Mouse (Mus musculus) frontal cortex, postnatal 14 days (tissue): ENCODE data around the gene Rab3ip.

ENCODE experiments used
- DNase-seq, 2 experiments: peaks; one replicate each; pipeline ENCODE4 v3.0.0; 2022; ENCODE audit warnings: low spot score in 2 of 2

Gene Rab3ip

DNA sequence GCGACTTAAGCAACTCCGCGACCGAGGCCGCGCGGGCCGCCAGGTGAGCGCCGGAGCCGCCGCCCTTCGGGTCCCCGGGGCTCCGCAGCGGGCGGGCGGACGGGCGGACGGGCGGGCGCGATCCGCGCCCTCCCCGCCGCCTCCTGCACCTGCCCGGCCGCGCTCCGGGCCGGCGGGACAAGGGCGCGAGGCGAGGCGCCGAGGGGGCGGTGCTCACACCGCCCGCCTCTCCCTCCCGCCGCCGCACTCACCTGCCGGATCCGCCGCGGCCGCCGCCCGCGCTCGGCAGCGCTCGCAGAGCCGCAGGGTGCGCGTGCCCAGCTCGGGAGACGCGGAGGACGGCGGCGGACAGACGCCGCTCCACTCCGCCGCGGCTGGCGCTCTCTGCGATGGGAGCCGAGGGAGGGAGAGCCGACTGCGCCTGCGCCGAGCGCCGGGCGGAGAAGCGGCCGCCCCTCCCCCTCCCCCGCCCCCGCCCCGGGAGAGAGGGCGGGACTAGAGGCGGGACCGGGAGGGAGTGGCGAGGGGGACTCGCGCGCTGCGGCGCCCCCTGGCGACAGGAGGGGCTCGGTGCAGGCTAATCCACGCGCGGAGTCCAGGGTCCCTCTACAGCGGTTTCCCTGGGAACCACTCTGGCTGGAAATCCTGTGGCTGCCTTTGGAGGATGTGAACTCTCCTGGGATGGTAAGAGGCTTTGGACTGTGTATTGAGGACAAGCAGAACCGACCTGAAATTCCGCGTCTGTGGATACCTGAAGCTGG is at the start of gene Rab3ip:
TSS of gene Rab3ip (minus strand) at position 761 of the 761 bp plus-strand sequence.
- DNase-seq = peak; percentile 80 to 87

DNA sequence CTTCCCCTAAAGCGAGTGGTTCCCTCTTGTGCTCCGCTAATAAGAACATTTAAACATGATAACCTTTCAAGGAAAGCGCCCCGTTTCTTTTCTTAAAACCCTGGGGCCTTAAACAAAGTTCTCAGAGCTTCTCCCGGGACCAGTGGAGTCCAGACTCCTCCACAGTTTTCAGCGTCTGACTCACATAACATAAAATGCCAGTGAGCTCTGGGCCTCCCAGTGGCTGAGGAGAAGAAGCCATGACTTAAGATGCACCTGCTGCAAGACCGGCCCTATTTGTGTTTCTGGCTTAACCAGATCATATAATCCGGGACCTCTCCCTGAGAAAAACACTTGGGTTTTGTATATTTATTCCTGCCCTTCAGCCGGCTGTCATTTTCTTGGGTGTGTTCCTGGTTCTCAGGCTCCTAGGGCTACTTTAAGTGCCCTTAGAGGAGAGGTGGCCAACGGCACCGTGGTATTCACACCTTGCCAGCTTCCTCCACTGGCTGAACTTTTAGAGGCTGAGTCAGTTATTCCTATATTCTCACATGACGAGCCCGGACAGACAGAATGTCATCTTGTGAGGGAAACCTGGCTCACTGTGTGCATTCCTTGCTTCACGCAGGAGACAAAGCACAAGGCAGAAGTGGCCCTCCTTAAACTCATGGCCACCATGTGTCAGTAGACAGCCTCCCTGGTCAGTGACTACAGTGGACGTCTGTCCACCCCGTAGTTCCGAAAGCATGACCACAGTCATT is 48.3 kb upstream of the Rab3ip start:
- no peak for DNase-seq

DNA sequence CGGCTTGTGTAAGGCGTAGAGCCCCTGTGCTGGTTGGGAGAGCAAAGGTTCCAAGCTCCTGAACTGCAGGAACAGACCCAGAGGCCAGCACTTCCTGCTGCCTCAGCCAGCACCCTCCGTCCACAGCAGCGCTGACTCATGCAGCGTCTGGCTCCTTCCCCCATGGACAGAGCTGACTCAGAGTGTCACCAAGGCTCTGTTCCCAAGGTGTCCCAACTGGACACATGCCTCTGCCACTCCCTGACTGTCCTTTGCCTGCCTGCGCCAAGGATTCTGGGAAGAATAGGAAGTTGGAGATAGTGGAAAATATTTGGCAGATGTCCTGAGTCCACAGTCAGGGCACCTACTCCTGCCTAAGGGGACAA is 45.6 kb upstream of the Rab3ip start:
- no peak for DNase-seq

DNA sequence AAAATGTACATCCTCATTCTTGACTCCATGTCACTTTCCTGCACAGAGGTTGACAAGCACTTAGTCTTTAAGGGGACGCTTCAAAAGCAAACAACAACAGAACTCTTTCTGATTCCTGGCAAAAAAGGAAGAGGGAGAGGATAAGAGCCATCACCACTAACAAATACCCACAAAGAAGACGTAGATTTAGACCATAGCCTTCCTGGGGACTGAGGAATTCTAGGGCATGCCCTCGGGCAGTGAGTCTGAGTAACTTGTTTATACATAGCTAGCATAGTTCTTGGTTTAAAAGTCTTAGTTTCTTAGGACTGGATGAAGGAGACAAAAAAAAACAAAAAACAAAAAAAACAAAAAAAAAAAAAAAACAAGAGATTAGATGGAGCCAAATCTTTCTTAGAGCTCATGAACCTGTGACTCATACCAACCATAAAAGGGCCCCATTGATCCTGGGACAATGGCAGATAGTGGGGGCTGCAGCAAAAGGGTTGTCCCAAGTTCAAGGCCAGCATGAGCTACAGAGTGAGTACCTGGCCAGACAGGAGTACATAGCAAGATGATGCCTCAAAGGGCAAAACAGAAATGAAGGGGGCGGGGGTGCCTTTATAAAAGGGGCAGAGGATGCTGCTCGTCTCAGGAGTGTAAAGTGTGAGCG is 45.1 kb upstream of the Rab3ip start:
- DNase-seq = no peak

DNA sequence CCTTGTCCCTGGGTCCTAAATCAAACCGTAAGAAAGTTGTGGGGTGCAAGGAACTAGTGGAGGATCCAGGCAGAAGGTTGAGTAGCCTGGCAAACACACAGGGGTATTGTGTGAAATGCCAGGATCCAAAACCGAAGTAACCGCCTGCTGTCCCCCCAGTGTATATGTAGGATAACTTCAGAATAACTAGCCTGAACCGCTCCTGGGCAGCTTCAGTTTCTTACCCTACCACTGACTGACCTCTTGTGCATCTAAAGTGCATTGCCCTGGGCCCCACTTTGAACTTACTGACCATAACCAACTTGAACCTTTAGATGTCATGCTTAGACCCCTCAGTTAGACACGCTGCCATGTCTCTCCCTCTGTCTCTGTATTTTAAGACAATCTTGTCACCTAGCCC is 44.6 kb upstream of the Rab3ip start:
- no peak for DNase-seq

DNA sequence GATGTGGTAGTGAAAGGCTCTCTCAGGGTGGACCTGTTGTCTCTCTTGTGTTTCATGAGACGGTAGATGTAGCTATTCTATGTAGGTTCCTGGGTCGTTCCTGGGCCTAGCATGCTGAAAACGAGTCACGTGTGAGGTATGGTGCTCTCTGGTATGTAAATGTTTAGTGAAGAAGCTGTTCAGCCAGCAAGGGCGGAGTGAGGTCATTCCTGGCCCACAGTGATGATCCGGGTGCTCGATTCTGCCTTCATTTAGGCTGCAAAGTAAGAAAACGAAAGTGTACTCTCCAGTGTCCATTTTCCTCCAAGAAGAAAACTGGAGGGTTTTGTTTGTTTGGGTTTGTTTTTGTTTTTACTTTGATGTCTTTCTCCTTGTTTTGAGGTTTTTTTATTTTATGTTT is 43.4 kb upstream of the Rab3ip start:
- no peak for DNase-seq

DNA sequence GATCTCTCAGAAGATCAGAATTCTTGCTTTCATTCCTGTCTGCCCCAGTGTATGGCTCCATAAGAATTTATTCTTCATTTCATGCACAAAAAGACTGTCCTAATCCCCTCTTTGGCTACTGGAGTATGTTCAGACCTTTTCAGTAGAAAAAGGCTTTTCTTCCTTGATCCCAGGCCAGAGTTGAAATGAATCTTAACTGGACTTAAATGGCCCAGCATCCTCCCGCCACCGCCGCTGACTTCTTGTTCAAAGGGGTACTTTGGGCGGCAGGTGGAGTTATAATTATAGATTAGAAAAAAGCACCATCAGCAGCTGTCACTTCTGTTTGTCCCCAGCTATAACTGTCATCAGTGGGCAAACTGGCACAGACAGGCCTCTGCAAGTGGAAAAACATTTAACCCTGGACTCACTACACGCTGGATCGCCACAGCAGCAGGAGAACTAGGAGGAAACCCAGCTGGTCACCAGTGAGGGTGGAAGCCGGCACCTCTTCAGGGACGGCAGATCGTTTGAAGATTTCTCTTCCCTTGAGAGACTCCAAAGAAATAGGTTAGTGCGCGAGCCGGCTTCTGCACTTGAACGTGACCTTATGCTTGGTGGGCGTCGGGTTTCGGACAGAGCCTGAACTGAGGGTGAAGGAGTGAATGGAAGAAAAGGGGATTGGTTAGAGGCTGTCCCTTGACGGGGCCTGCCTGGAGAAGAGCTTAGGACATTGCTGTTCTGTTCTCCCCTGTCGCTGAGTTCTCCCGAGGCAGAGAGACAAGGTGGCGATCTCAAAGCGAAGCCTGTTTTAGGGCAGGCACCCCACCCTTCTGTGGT is 35.9 kb upstream of the Rab3ip start, which contains the start of gene Best3:
TSS of gene Best3 (plus strand) at position 51 of the 819 bp plus-strand sequence.
- no peak for DNase-seq

DNA sequence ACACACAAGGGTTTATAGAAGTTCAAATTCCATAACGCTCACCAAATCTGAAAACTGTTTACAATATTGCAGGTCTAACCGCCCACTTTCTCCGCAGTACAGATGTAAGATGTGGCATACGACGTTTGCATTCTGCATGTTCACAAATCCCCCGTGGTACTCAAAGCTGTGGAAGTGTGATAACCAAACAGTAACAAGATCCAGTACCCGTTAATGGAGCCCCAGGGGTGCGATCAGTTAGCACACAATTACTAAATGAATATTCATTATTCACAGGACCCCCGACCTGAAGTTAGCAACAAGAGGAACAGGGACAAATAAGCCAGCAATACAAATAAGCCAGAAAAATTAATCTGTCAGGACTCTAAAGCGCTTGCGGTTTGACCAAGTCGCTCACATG is 34.3 kb upstream of the Rab3ip start:
- DNase-seq = no peak

DNA sequence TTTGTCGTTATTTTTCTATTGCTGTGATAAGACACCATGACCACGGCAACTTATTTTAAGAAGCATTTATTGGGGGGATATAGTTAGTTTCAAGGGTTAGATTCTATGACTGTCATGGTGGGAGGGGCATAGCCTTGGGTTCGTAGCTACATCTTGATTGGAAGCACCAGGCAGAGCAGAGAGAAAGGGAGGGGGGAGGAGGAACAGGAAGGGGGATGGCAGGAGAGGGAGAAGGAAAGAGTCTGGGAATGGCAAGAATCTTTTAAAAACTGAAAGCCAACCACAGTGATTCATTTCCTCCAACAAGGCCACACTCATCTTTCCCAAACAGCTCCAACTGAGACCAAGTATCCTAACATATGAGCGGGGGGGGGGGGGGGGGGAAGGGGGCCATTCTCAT is 32.0 kb upstream of the Rab3ip start:
- DNase-seq = no peak

DNA sequence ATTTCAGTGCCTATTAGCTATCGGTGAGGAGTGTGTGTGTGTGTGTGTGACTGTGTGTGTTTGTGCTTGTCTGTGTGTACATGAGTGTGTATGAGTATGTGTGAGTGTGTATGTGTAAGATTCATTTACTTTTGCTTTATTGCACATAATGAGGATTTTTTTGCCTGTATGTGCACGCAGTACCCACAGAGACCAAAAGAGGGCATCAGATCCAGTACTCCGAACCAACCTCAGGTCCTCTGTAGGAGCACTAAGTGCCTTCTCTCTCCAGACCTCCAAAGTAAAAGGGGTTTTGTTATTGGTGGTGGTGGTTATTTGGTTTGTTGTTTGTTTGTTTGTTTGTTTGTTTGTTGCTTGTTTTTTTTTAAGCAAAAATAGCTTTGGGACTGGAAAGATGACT is 30.3 kb upstream of the Rab3ip start:
- DNase-seq = no peak

DNA sequence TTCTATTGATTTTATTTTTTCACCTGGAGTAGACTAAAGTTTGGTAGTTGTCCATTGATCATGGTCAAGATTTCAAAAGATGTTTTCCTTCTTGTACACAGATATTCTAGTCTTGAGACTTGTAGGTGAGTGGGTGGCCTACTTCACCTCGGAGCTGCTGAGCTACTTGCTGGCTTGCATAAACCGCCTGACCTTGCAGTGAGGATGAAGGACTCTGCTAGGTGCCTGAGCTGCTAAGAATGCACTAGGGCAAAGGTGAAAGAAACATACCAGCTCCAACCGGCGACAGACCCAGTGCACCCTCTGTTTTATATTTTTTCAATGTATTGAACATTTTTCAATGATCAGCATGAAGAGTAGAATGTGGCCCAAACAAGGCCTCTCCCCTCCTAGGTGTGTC is 29.7 kb upstream of the Rab3ip start:
- no peak for DNase-seq

DNA sequence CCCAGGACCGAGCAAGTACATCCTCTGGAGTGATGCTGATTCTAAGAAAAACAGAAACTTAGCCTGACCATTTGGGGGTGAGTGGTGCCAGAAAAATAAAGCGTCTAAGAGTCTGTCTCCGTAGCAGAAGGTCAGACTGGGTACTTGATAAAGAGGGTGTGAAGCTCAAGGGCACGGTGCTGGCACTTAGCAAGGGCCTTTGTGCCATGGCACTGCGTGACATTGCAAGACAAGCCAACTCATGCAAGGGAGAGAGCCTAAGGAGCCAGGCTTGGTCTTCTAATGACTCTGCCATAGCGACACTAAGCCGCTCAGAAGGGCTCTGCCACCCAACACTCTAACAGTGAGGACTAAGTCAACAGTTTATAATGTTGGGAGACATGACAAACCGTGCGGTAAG is 28.3 kb upstream of the Rab3ip start:
- DNase-seq = no peak

DNA sequence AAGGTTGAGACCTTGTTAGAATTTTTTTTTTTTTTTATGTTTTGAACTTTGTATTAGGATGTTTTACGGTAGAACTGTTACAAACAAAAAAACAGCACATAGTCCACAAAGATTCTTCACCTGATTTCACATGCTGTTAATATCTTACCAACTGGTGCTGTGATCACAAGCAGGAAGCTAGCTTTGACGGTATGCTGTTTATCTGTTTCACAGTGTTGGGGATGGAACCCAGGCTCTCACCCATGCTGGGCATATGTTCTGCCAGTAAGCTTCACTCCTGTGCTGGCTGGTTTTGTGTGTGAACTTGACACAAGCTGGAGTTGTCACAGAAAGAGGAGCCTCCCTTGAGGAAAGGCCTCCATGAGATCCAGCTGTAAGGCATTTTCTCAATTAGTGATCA is 27.3 kb upstream of the Rab3ip start:
- no peak for DNase-seq

DNA sequence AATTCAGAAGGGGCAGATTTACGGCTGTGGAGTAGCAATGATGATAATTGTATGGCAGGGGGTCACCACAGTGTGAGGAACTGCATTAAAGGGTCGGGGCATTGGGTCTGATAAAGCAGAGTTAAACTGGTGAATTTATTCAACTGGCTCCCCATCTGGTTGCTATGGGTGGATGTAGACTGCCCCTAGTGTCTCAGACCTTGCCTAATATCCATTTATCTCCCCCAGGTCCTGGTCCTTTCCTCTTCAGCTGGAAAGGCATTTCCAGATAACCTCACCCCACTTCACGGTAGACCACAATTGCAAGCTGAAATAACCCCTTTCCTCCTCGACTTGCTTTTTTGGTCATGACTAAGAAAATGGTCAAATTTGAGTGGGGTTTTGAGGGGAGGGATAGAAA is 26.9 kb upstream of the Rab3ip start:
- no peak for DNase-seq

DNA sequence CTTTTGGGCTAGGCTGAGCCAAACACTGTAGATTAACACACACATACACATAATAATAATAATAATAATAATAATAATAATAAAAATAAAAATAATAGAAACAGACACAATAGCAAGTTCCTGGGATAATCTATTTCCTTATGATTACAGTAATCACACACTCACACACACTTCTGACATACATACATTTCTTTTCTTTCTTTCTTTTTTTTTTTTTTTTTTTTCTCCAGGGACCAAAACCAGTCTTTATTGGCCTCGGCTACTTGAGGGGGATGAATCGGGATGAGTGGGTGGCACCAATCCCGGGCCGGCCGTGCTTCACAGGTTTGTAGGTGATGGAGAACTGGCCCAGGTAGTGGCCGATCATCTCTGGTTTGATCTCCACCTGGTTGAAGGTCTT is 21.9 kb upstream of the Rab3ip start, which contains the start of gene Gm10271:
TSS of gene Gm10271 (minus strand) at position 101 of the 400 bp plus-strand sequence.
- no peak for DNase-seq

DNA sequence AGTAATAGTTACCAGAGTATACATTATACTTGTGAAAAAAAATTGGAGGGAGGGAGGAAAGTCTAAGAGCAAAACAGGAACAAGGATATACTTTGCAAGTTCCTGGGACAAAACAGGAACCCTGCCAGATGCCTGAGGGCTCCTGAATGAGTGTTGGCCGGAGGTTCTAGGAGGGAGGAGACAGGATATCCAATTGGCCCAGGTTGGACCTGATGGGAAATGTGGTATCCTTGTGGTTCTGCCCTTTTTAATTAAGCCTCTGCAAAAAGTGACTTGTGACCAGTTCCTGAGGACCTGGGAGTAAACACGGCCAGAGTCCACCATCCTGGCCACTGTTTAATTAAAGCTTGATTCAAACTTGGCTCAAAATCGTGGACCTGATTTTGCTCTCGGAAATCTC is 18.2 kb upstream of the Rab3ip start:
- no peak for DNase-seq

DNA sequence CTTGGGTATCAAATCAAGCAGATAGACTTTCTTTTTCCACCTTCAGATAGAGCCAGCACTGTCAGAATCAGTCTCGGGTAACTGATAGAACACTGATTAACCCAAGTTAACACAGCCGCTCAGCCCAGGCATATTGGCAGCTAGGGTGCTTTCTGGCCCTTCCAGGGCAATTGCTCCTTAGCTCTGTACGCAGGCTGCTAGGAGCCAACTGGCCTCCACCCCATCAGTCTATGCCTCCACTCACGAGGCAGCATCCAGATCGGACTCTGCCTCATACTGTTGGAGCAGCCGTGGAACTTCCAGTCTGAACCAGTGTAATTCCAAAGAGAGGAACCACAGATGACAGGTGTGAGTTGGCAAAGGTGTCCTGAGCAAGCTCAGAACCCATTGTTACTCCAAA is 15.5 kb upstream of the Rab3ip start:
- DNase-seq = no peak

DNA sequence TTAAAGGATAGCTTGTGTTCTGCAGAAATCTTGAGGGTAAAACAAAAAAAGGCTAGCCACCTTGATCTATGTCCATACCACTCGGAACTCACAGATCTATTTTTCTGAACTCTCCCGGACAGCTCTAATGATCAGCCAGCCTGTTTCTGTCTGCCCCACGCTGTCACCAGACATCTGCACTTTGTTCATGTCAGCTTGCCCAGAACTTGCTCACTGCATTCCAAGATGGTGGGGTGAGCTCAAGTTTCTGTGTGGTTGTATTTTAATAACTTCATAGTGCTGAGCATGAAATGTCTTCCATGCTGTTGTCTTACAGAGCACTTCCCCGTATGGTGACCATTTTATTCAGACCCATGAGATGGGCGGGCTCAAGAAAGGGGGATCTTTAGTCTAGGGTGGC is 14.7 kb upstream of the Rab3ip start:
- DNase-seq = no peak

DNA sequence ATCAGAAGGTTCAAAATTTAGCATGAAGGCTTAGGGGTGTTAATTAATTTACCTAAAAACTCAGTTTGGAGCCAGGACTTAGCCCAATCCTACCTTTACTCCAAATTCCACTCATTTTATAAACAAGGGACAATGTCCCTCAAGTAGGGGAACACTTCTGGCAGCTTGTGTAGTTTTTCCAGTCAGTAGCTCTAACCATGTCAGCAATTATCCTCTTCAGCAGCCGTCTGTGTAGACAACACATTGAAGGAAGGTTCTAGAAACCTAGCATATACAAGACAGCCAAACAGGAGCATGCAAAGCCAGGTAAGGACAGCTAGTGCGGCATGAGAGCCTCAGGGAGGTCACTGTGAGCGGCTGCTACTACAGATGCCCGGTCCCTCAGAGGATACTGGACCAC is 14.0 kb upstream of the Rab3ip start:
- no peak for DNase-seq

DNA sequence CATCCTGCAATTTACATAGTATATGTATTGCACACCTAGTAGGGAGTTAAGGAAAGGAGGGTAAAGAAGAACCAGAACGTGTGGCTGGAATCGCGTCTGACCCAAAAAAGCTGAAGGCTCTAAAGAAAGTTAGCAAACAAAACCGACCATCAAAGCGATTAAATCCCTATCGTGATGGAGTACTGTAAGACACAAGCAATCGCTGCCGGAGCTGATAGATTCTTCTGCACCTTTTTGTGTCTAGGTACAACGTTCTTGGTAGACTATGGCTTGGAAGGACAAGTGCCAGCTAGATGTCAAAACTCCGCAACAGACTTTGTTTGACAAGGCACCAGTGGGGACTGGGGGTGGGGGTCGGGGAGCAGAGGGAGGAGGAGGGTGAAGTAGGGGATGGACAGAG is 13.5 kb upstream of the Rab3ip start:
- no peak for DNase-seq

DNA sequence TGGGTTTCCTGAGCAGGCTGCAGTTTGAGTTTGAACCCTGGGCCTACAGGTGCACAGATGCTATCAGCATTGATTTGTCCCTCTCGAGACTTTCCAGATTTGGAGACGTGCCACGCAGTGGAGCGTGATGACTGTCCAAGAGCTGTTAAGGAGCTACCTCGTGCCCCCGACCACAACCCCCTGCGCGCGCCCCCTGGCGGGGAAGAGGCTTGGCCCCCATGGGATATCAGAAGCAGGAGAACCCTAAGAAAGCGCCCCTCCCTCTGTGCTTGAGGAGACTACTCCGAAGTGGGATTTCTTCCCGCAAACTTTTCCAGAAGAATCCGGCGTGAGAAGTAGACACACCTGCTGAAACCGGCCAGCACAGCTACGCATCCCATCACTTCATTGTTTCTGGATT is 12.2 kb upstream of the Rab3ip start:
- DNase-seq = no peak

DNA sequence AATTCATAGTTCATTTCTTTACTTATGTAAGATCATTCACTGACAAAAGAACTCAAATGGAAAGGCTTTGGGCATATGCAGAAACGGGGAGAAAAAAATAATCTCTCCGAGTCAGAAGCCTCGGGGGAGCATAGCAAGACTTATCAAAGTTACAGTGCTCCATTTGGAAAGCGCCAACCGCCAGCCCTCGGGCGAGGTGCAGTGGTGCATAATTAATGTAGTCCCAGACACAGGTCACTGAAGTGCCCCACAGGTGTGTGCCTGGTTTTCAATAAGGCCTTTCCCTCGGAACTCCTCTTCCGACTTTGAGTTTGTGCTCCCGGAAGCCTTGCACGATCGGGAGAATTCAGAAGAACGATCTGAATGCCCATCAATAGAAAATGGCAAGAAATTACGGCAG is 11.6 kb upstream of the Rab3ip start:
- no peak for DNase-seq
